Mouse (Mus musculus) G1E (cell line): ENCODE measurements at regions not wholly inside any gene's neighbourhood (a gene's known extent, or its start where the extent isn't known, plus 50 kb on each side); places are given as distances from the start of the nearest gene placed in this dataset.

ENCODE experiments used
- ATAC-seq: 2 replicates; pipeline ENCODE4 v1.8.0; 2016; ENCODE audit warnings: mild to moderate bottlenecking; ENCODE audit not compliant: insufficient number of reproducible peaks, poor library complexity, low FRiP score, severe bottlenecking; ENCODE audit errors: extremely low read depth
- DNase-seq: peaks from one replicate; pipeline ENCODE4 v3.0.0; 2012; ENCODE audit warnings: low spot score
- H3K27me3 ChIP-seq: 2 replicates; pipeline ENCODE4 v1.6.1; 2012; ENCODE audit warnings: mild to moderate bottlenecking, low read length, inconsistent platforms; ENCODE audit not compliant: insufficient read depth
- H3K36me3 ChIP-seq: replicated peaks from 2 replicates; pipeline ENCODE3; 2012; ENCODE audit warnings: mild to moderate bottlenecking, inconsistent platforms
- H3K4me1 ChIP-seq: 2 replicates; pipeline ENCODE4 v1.6.1; 2012; ENCODE audit warnings: low read depth, low read length, inconsistent platforms, mixed read lengths; ENCODE audit not compliant: insufficient read depth
- H3K4me3 ChIP-seq: 2 replicates; pipeline ENCODE4 v1.5.1; 2012; ENCODE audit warnings: low read depth, mild to moderate bottlenecking, inconsistent platforms, low read length, moderate library complexity, mixed read lengths
- H3K9me3 ChIP-seq: replicated peaks from 2 replicates; pipeline ENCODE4 v1.6.1; 2012; ENCODE audit warnings: inconsistent platforms
- CTCF ChIP-seq: IDR thresholded peaks from 2 replicates; pipeline ENCODE4 v1.5.1; 2012; ENCODE audit warnings: low read depth, low read length, inconsistent platforms, mixed read lengths
- GATA1 ChIP-seq: IDR thresholded peaks from 2 replicates; pipeline ENCODE4 v1.6.1; 2012; ENCODE audit warnings: borderline replicate concordance, low read length, inconsistent platforms, mixed read lengths
- GATA2 ChIP-seq: IDR thresholded peaks from 2 replicates; pipeline ENCODE4 v1.6.1; 2012; ENCODE audit warnings: low read depth, low read length, inconsistent platforms, borderline replicate concordance
- POLR2AphosphoS5 ChIP-seq: IDR thresholded peaks from 2 replicates; pipeline ENCODE4 v1.6.1; 2012; ENCODE audit warnings: low read depth, low read length, inconsistent platforms; ENCODE audit not compliant: insufficient replicate concordance
- TAL1 ChIP-seq: conservative IDR thresholded peaks from 2 replicates; pipeline ENCODE4 v1.6.1; 2012; ENCODE audit warnings: low read depth, low read length, inconsistent platforms, mixed read lengths

DNA sequence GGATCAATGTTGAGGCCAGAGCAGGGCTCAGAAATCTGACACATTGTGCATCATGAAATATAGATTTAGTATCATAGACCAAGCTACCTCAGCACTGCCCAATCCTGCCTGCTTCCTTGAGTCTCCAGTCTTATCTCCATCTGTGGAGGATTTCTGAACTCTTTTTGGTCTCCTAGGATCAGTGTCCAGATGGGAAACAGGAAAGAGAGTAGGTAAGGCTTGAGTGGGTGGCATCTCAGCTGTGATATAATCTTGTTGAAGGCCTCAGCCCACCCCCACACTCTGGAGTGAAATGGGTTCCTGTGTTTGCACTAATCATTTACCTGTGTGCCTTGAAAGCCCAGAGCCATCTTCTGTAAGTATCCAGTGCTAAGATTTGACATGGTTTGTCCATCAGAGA, 74.3 kb upstream of the Aff3 start:
- Histone ChIP-seq H3K4me1 (no peaks in the 10 kb centered on the region), H3K9me3 (no peaks in the 10 kb centered on the region), H3K27me3 (peaks cover 17% of the 10 kb centered on the region), H3K36me3 (no peaks in the 10 kb centered on the region), H3K4me3 (no peak overlapping the region)
- DNase-seq (no peak), ATAC-seq (no peak)
- no peak for TF ChIP-seq POLR2AphosphoS5
- no peak for TF ChIP-seq CTCF
- no peak for TF ChIP-seq GATA1
- no peak for TF ChIP-seq TAL1
- TF ChIP-seq GATA2, result no peak

DNA sequence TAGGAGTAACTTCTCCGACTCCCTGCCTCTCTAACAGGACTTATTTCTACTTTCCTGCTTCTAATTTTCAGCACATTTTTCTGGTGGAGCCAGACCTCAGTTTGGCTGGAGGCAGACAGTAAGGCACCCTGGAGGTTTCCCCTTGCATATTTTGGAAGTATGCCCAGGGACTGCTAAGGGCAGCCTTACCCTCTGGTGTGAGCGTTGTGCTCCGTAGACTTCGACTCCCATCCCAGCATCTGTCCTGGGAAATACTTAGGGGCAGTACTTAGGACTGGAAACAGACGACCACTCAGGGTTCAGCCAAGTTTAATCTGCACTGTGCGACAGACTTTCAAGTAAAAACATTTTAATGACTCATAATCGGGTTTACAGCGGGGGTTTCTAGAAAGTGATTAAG, 71.0 kb upstream of the Aff3 start:
- ATAC-seq, result no peak
- Histone ChIP-seq H3K4me3 (no peak overlapping the region), H3K4me1 (no peaks in the 10 kb centered on the region), H3K9me3 (no peaks in the 10 kb centered on the region), H3K27me3 (peaks cover 19% of the 10 kb centered on the region), H3K36me3 (no peaks in the 10 kb centered on the region)
- TF ChIP-seq GATA1 (no peak), POLR2AphosphoS5 (no peak), GATA2 (no peak), CTCF (no peak), TAL1 (no peak)
- no peak for DNase-seq

DNA sequence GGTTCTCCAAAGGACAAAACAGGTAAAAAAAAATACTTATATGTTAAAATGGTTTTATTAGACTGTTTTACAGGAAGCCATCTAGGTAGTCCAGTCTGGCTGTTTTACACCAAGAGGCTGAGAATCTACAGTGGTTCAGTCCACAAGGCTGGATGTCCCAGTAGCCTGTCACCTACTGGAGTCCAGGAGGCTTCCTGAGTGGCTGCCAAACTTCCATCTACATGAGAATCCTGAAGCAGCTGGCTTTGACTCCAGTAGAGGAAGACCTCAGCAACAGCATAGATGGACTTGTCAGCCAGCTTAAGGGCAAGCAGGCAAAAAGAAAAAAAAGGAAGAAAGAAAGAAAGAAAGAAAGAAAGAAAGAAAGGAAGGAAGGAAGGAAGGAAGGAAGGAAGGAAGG, 68.4 kb upstream of the Aff3 start:
- H3K9me3 ChIP-seq, result no peaks in the 10 kb centered on the region
- peaks cover 3% of the 10 kb centered on the region for H3K4me1 ChIP-seq
- H3K4me3 ChIP-seq, result no peak overlapping the region
- no peaks in the 10 kb centered on the region for H3K36me3 ChIP-seq
- TF ChIP-seq GATA1 (no peak), GATA2 (no peak)
- ATAC-seq, result no peak
- DNase-seq, result no peak
- peaks cover 21% of the 10 kb centered on the region for H3K27me3 ChIP-seq

DNA sequence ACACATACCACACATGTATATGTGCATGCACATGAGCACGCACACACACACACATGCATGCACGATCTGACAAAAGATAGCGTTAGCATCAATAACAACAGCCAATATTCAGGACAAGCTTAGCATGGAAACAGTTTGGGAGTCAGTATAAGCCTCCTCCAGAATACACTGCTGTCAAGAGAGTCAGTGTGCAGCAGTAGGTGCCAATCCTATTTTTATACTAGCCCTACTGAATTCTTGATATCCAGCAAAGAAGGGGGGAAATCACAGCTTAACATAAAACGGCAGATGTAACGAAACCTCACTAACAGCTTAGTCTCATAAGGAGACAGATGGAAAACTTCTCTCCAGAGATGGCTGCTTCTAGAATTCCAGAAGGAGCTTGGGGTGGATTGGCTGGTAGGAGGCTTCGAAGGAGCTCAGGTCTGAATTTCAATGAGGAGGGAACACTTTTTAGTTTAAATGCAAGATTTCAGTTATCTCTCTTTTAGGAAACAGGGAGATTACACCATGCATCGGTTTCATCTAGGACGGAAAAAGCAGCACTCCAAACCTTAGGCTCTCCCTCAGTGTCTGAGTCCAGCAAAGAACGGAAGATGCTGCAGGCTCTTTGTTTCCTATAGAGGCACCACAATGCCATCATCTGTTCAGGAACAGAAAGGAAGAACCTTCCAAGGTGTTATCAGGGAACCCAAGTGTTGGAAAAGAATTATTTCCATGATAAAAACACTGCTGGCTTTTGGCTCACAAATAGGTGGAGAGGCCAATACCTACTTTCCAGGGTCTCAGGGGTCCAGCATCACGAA, 65.4 kb upstream of the Aff3 start:
- H3K4me1 ChIP-seq, result peaks cover 14% of the 10 kb centered on the region
- ATAC-seq (no peak), DNase-seq (no peak)
- peaks cover 19% of the 10 kb centered on the region for H3K27me3 ChIP-seq
- no peak overlapping the region for H3K4me3 ChIP-seq
- no peaks in the 10 kb centered on the region for H3K36me3 ChIP-seq
- no peak for TF ChIP-seq TAL1
- TF ChIP-seq GATA1, result no peak
- no peak for TF ChIP-seq POLR2AphosphoS5
- no peak for TF ChIP-seq CTCF
- no peak for TF ChIP-seq GATA2
- H3K9me3 ChIP-seq, result no peaks in the 10 kb centered on the region

DNA sequence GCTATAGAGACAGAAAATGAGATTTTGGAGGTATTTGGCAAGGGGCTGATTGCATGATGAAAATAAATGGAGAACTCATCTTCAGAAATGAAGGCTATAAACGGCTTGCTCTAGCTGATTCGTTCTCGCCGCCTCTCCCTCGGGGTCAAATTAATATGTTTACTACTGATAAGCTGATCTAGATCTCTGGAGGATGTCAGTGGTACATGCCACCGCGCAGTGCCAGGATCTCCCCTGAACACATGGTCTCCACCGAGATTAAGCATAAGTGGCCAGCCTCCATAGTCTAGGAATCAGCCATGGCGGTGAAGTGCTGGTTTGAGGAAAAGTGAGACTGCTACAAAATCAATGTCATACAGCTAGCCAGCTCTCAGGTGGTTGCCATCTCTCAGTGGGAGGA, 61.0 kb upstream of the Aff3 start:
- TF ChIP-seq TAL1 (peak; percentile 57; the same call in 1 of the 2 replicates), CTCF (no peak)
- no peaks in the 10 kb centered on the region for H3K9me3 ChIP-seq
- ATAC-seq (peak; percentile 68), DNase-seq (peak; percentile 14)
- H3K27me3 ChIP-seq, result peaks cover 22% of the 10 kb centered on the region
- H3K4me3 ChIP-seq, result no peak overlapping the region
- H3K36me3 ChIP-seq, result no peaks in the 10 kb centered on the region
- H3K4me1 ChIP-seq, result peaks cover 21% of the 10 kb centered on the region

DNA sequence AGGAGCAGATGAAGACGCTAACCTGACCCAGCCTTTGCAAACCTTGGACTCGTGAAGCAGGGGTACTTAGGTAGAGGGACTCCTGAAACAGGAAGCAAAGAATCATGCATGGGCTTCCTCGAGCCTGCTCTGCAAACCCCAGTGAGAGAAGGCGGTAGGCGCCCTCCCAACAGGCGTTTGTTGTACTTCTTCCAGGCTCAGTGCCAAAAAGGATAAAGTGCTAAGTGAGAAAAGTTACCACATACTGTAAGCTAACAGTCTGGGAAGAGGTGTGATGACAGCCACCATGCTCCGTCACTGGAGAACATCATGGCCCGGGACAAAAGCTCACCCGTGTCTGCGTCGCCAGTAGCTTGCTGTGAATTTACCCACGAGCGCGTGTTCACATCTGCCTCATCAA, 59.9 kb upstream of the Aff3 start:
- no peak for TF ChIP-seq GATA1
- TF ChIP-seq CTCF, result no peak
- TF ChIP-seq POLR2AphosphoS5, result no peak
- TF ChIP-seq GATA2, result no peak
- TF ChIP-seq TAL1, result no peak
- peaks cover 20% of the 10 kb centered on the region for H3K27me3 ChIP-seq

DNA sequence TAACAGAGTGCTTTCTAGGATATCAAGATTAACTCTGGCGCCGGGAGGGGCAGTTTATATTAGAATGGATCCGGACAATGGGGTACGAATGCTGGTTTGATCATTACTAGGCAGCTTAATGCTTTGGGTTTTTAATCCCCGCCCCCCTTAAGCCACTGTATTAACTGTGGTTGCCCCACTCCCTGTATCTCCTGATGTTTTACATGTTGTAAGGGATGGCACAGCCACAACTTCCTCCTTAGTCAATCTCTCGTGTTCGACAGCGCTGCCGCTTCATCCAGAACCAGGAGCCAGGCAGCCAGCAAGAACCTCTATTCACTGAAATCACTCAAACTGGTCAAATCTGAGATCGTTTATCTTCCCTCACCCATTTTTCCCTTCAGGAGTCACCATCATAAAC, 57.4 kb upstream of the Aff3 start:
- peaks cover 26% of the 10 kb centered on the region for H3K4me1 ChIP-seq
- no peaks in the 10 kb centered on the region for H3K9me3 ChIP-seq
- no peaks in the 10 kb centered on the region for H3K36me3 ChIP-seq
- H3K27me3 ChIP-seq, result peaks cover 14% of the 10 kb centered on the region
- no peak for DNase-seq
- H3K4me3 ChIP-seq, result no peak overlapping the region
- TF ChIP-seq CTCF (no peak), GATA1 (no peak), TAL1 (no peak), GATA2 (no peak), POLR2AphosphoS5 (no peak)
- no peak for ATAC-seq

More for the DNA sequence above, 59.9 kb upstream of the Aff3 start:
- Histone ChIP-seq H3K9me3 (no peaks in the 10 kb centered on the region), H3K4me3 (no peak overlapping the region), H3K4me1 (peaks cover 29% of the 10 kb centered on the region), H3K36me3 (no peaks in the 10 kb centered on the region)
- ATAC-seq (no peak), DNase-seq (no peak)
